Mouse (Mus musculus): Measurements from ENCODE around the gene Gm9044. TPM values are rescaled to one million over a fixed set of nuclear protein-coding genes. Genes with fewer than 3 reads are reported as not detected.
"Not testable (repeated sequence)": the region's sequence is repeated elsewhere in the genome, so short reads cannot be mapped to it uniquely, and the experiment has no call there.

Gene Gm9044
- polyA plus RNA-seq, 1 experiment from 2014 or later: not detected

- Histone ChIP-seq H3K9ac (ENCODE audit: low read depth, low read length) (no peak overlapping the region), H3K4me3 (ENCODE audit: low read depth, low read length) (no peak overlapping the region), H3K36me3 (ENCODE audit: control insufficient read depth, insufficient read depth) (no peaks in the 10 kb centered on the region), H3K27ac (ENCODE audit: low read depth, low read length) (no peak overlapping the region), H3K9me3 (ENCODE audit: control insufficient read depth) (no peaks in the 10 kb centered on the region), H3K4me1 (replicated peaks; ENCODE audit: control insufficient read depth, insufficient read depth, low read length) (no peaks in the 10 kb centered on the region), H3K27me3 (replicated peaks; ENCODE audit: control insufficient read depth, insufficient read depth, low read length) (no peaks in the 10 kb centered on the region), H3K4me2 (replicated peaks; ENCODE audit: low read depth) (no peak overlapping the region)
- no peak for ATAC-seq
- no peak for TF ChIP-seq CTCF (IDR thresholded peaks at IDR 0.05; ENCODE audit: low read depth)
- 87% methylated on average over 8 of the region's 8 CpGs for WGBS
Measured at GRCm38 (mm10) chr10:118319024-118319423, 13.2 kb downstream of the Gm9044 start.

- H3K4me3 ChIP-seq (ENCODE audit: low read depth, low read length); H3K4me2 ChIP-seq (replicated peaks; ENCODE audit: low read depth); H3K9ac ChIP-seq (ENCODE audit: low read depth, low read length); H3K9me3 ChIP-seq (ENCODE audit: control insufficient read depth); H3K36me3 ChIP-seq (ENCODE audit: control insufficient read depth, insufficient read depth); H3K27me3 ChIP-seq (replicated peaks; ENCODE audit: control insufficient read depth, insufficient read depth, low read length); H3K4me1 ChIP-seq (replicated peaks; ENCODE audit: control insufficient read depth, insufficient read depth, low read length); H3K27ac ChIP-seq (ENCODE audit: low read depth, low read length); ATAC-seq: not testable (repeated sequence)
- 33% methylated on average over 2 of the region's 2 CpGs for WGBS
Measured at GRCm38 (mm10) chr10:118302133-118302532, 30.1 kb downstream of the Gm9044 start.

GRCm38 (mm10) chr10:118294938-118295337 lies 37.3 kb downstream of the Gm9044 start, which contains the start of gene Iltifb:
TSS of gene Iltifb (minus strand) at chr10:118295038.
- no peak for ATAC-seq
- 92% methylated on average over 6 of the region's 6 CpGs for WGBS

GRCm38 (mm10) chr10:118283016-118283415 lies 49.2 kb downstream of the Gm9044 start:
- ATAC-seq; H3K4me3 ChIP-seq (ENCODE audit: low read depth, low read length); H3K27ac ChIP-seq (ENCODE audit: low read depth, low read length); H3K27me3 ChIP-seq (replicated peaks; ENCODE audit: control insufficient read depth, insufficient read depth, low read length); H3K4me2 ChIP-seq (replicated peaks; ENCODE audit: low read depth); H3K9me3 ChIP-seq (ENCODE audit: control insufficient read depth); H3K4me1 ChIP-seq (replicated peaks; ENCODE audit: control insufficient read depth, insufficient read depth, low read length); H3K36me3 ChIP-seq (ENCODE audit: control insufficient read depth, insufficient read depth); H3K9ac ChIP-seq (ENCODE audit: low read depth, low read length): not testable (repeated sequence)
- 69% methylated on average over 2 of the region's 5 CpGs for WGBS

More at GRCm38 (mm10) chr10:118294938-118295337, 37.3 kb downstream of the Gm9044 start, which contains the start of gene Iltifb:
- Histone ChIP-seq H3K4me2 (replicated peaks; ENCODE audit: low read depth) (no peak within 1 kb of the TSS), H3K9ac (ENCODE audit: low read depth, low read length) (no peak within 1 kb of the TSS), H3K27ac (ENCODE audit: low read depth, low read length) (no peak within 1 kb of the TSS), H3K4me3 (ENCODE audit: low read depth, low read length) (no peak within 1 kb of the TSS), H3K36me3 (ENCODE audit: control insufficient read depth, insufficient read depth) (no peaks in the 10 kb centered on the region), H3K4me1 (replicated peaks; ENCODE audit: control insufficient read depth, insufficient read depth, low read length) (no peaks in the 10 kb centered on the region), H3K9me3 (ENCODE audit: control insufficient read depth) (no peaks in the 10 kb centered on the region), H3K27me3 (replicated peaks; ENCODE audit: control insufficient read depth, insufficient read depth, low read length) (no peaks in the 10 kb centered on the region)
- TF ChIP-seq CTCF (IDR thresholded peaks at IDR 0.05; ENCODE audit: low read depth): no peak

- ATAC-seq; H3K4me3 ChIP-seq (ENCODE audit: low read depth, low read length); H3K9me3 ChIP-seq (ENCODE audit: control insufficient read depth); H3K4me2 ChIP-seq (replicated peaks; ENCODE audit: low read depth); H3K9ac ChIP-seq (ENCODE audit: low read depth, low read length); H3K27me3 ChIP-seq (replicated peaks; ENCODE audit: control insufficient read depth, insufficient read depth, low read length); H3K27ac ChIP-seq (ENCODE audit: low read depth, low read length); H3K4me1 ChIP-seq (replicated peaks; ENCODE audit: control insufficient read depth, insufficient read depth, low read length); H3K36me3 ChIP-seq (ENCODE audit: control insufficient read depth, insufficient read depth): not testable (repeated sequence)
- 75% methylated on average over 6 of the region's 7 CpGs for WGBS
Measured at GRCm38 (mm10) chr10:118282565-118282964, 49.6 kb downstream of the Gm9044 start.

Other genes starting within 250 kb of the Gm9044 start
- gene Mdm1, start 190.6 kb downstream of the Gm9044 start, polyA plus RNA-seq (2015; fragmentation: Nextera tagmentation; extraction: Ambion mirVana): 3.9 and 4.4 TPM in 2 replicates
- not detected in 2 replicates for gene Il22, start 127.5 kb downstream of the Gm9044 start, polyA plus RNA-seq (2015; fragmentation: Nextera tagmentation; extraction: Ambion mirVana)
- gene Gm32717, start 91.6 kb downstream of the Gm9044 start, polyA plus RNA-seq (2015; fragmentation: Nextera tagmentation; extraction: Ambion mirVana): not detected in 2 replicates
- gene Gm32802, start 73.7 kb downstream of the Gm9044 start, polyA plus RNA-seq (2015; fragmentation: Nextera tagmentation; extraction: Ambion mirVana): not detected in 2 replicates
- gene Iltifb, start 37.4 kb downstream of the Gm9044 start, polyA plus RNA-seq (2015; fragmentation: Nextera tagmentation; extraction: Ambion mirVana): not detected in 2 replicates
- not detected in 2 replicates for gene Gm9040, start 5.4 kb downstream of the Gm9044 start, polyA plus RNA-seq (2015; fragmentation: Nextera tagmentation; extraction: Ambion mirVana)
- 0.09 TPM in 1 of 2 replicates, not detected in the other for gene Gm9045, start 5.4 kb upstream of the Gm9044 start, polyA plus RNA-seq (2015; fragmentation: Nextera tagmentation; extraction: Ambion mirVana)
- not detected in 2 replicates for gene Gm9046, start 10.8 kb upstream of the Gm9044 start, polyA plus RNA-seq (2015; fragmentation: Nextera tagmentation; extraction: Ambion mirVana)
- not detected in 2 replicates for gene Gm9048, start 16.3 kb upstream of the Gm9044 start, polyA plus RNA-seq (2015; fragmentation: Nextera tagmentation; extraction: Ambion mirVana)
- gene Gm9049, start 21.7 kb upstream of the Gm9044 start, polyA plus RNA-seq (2015; fragmentation: Nextera tagmentation; extraction: Ambion mirVana): 0.09 TPM in 1 of 2 replicates, not detected in the other
- gene Ifng, start 108.6 kb upstream of the Gm9044 start, polyA plus RNA-seq (2015; fragmentation: Nextera tagmentation; extraction: Ambion mirVana): not detected in 2 replicates

All from intestine, postnatal 0 days (tissue).